9 mouse cellular contexts compared by ENCODE assay signal in the genomic region with DNA sequence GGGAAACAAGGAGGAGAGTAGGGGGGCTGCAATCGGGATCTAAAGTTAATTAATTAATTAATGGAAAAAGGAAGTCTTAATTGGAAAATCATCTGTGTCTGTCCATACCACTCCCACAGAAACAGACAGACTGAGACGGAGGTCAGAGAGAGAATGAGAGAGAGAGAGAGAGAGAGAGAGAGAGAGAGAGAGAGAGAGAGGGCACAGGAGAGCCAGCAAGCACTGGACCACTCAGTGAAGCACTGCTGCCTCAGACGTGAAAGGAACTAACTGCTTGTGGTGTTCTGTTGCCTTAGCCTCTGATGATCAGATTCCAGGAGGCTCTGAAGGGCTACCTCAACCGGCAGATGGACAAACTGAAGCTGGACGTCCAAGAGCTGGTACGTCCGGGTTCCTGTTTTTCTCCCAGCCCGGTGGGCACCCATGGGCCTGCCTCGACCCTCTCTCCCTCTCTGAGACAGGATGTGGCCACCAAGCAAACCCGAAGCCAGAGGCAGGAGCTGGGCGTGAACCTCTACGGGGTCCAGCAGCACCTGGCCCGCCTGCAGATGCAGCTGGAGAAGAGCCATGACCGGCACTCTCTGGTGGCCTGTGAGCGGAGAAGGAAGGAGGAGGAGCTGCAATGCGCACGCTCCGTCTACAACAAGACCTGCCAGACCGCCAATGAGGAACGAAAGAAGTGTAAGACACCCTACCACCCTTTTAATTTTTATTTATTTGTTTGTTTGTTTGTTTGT. TPM values are rescaled to one million over a fixed set of nuclear protein-coding genes. Genes with fewer than 3 reads are reported as not detected.
DNase-seq lines count a peak whose midpoint lies in the region; ATAC-seq and TF ChIP-seq lines count a peak whose summit lies in the region.
"Had no signal": no experiment of that assay in that cellular context is flagged by ENCODE, and none has a peak within 500 bp of the region (broad histone marks: within the 10 kb centered on the region; RNA-seq: fewer than 3 reads in every experiment).

No protein-coding gene starts in this region.

- no peak for TF ChIP-seq CTCF in brain, embryonic 14.5 days (IDR thresholded peaks at IDR 0.05; ENCODE audit: borderline replicate concordance, extremely low read depth, insufficient read depth, insufficient read length)
- no peak for TF ChIP-seq CTCF in liver, adult 2 months (IDR thresholded peaks at IDR 0.05; ENCODE audit: low read depth, low read length)

- no peak overlapping the region for H3K27ac ChIP-seq in liver, adult 2 months (replicated peaks; ENCODE audit: insufficient read depth, low read depth, low read length)

- no peak for ATAC-seq in erythroblast, adult 5-6 weeks (replicated peaks; ENCODE audit: low FRiP score, poor library complexity, severe bottlenecking)

- WGBS in liver, adult 2 months = 27% methylated on average over 20 of the region's 20 CpGs

- H3K9ac ChIP-seq in liver, adult 2 months (ENCODE audit: low read depth, low read length) = peak overlapping the region; percentile 11; the same call in 1 of the 2 replicates

- intact Hi-C loops in heart, postnatal 14 days (cut with DNase I) = loop anchor here (5.0 kb wide), 1 partner anchor 35 kb away; no protein-coding TSS in a partner anchor

- no peak for TF ChIP-seq POLR2A in brain, embryonic 14.5 days (IDR thresholded peaks at IDR 0.05; ENCODE audit: borderline replicate concordance, extremely low read depth, insufficient read depth, insufficient read length, poor library complexity, severe bottlenecking)
- TF ChIP-seq POLR2A in liver, adult 2 months (IDR thresholded peaks at IDR 0.05; ENCODE audit: extremely low read depth, insufficient read depth, low read length) = no peak

- H3K4me3 ChIP-seq in erythroblast, embryonic 14.5 days (replicated peaks) = peak overlapping the region; percentile 4
- H3K4me3 ChIP-seq in liver, adult 2 months (ENCODE audit: insufficient read depth, low read depth, low read length) = peak overlapping the region; percentile 47

- H3K4me1 ChIP-seq in erythroblast, embryonic 14.5 days (ENCODE audit: control insufficient read depth) = peaks cover 12% of the 10 kb centered on the region
- H3K4me1 ChIP-seq in liver, adult 2 months (ENCODE audit: control insufficient read depth, insufficient read depth, low read length) = no peaks in the 10 kb centered on the region

- peaks cover 4% of the 10 kb centered on the region; the same call in 1 of the 2 replicates for H3K27me3 ChIP-seq in erythroblast, embryonic 14.5 days (ENCODE audit: control insufficient read depth)
- no peaks in the 10 kb centered on the region for H3K27me3 ChIP-seq in liver, adult 2 months (ENCODE audit: control insufficient read depth, insufficient read depth, low read length)

- H3K36me3 ChIP-seq in erythroblast, embryonic 14.5 days (ENCODE audit: control insufficient read depth) = no peaks in the 10 kb centered on the region
- no peaks in the 10 kb centered on the region for H3K36me3 ChIP-seq in liver, adult 2 months (ENCODE audit: control insufficient read depth, insufficient read depth, low read length)
- H3K36me3 ChIP-seq: G1E had no signal

- peak; percentile 71 for DNase-seq in brain, embryonic 14.5 days (ENCODE audit: low read depth)
- DNase-seq in heart, postnatal 14 days = peak; percentile 32 to 42
- DNase-seq in liver, adult 2 months (ENCODE audit: extremely low read depth, low read depth, low spot score) = no peak
- peak; percentile 71 for DNase-seq in naive thymus-derived CD4-positive, alpha-beta T cell, adult 2 months (ENCODE audit: low read depth)
- no peak for DNase-seq in urinary bladder, postnatal 25 days (ENCODE audit: low spot score)
- DNase-seq in cerebellum, adult 8-10 months = no peak

- H3K9me3 ChIP-seq in erythroblast, embryonic 14.5 days (ENCODE audit: control insufficient read depth, low read length) = no peaks in the 10 kb centered on the region; the same call in 1 of the 2 replicates

- no peaks in the 10 kb centered on the region for H3K79me2 ChIP-seq in liver, adult 2 months (ENCODE audit: control insufficient read depth, insufficient read depth, low read length)

RNA-seq across cellular contexts. Expression of a gene that starts 9.4 kb away (rescaled TPM):
- polyA plus RNA-seq in erythroblast, embryonic 14.5 days (2012) = 0.07 TPM in 1 of 2 replicates, not detected in the other
- total RNA-seq in erythroblast, adult 5-6 weeks (2015; ENCODE audit: low replicate concordance) = not detected in 2 replicates
- 0.56 and 1.5 TPM in 2 replicates for total RNA-seq in erythroblast, adult 5-6 weeks (2017; ENCODE audit: low replicate concordance)
- polyA plus RNA-seq in brain, embryonic 14.5 days (2012; rRNA removed) = 11.0 and 17.0 TPM in 2 replicates
- total RNA-seq in heart, postnatal 14 days (2021) = under 1 TPM; 0.15 to 0.31 TPM
- total RNA-seq in liver, adult 2 months (2014; rRNA removed) = 0.07 and 0.09 TPM in 2 replicates
- 0.04 TPM in 1 of 2 replicates, not detected in the other for polyA plus RNA-seq in liver, adult 2 months (2012; rRNA removed)
- polyA plus RNA-seq: G1E had no signal

RNA-seq across cellular contexts. Expression of a gene that starts 9.4 kb away (rescaled TPM):
- 0.01 TPM in 2 replicates for polyA plus RNA-seq in erythroblast, embryonic 14.5 days (2012)
- total RNA-seq in erythroblast, adult 5-6 weeks (2015; ENCODE audit: low replicate concordance) = 0.38 TPM in 1 of 2 replicates, not detected in the other
- total RNA-seq in erythroblast, adult 5-6 weeks (2017; ENCODE audit: low replicate concordance) = 0.09 and 0.42 TPM in 2 replicates
- 69.8 and 99.3 TPM in 2 replicates for polyA plus RNA-seq in brain, embryonic 14.5 days (2012; rRNA removed)
- 10 to 100 TPM; 68.5 to 68.7 TPM for total RNA-seq in heart, postnatal 14 days (2021)
- 4.6 and 5.5 TPM in 2 replicates for total RNA-seq in liver, adult 2 months (2014; rRNA removed)
- polyA plus RNA-seq in liver, adult 2 months (2012; rRNA removed) = 8.5 and 9.5 TPM in 2 replicates
- polyA plus RNA-seq: G1E had no signal

RNA-seq across cellular contexts. Expression of a gene that starts 30.0 kb away (rescaled TPM):
- polyA plus RNA-seq in erythroblast, embryonic 14.5 days (2012) = 1.2 and 1.5 TPM in 2 replicates
- total RNA-seq in erythroblast, adult 5-6 weeks (2015; ENCODE audit: low replicate concordance) = 4.6 and 10.6 TPM in 2 replicates
- total RNA-seq in erythroblast, adult 5-6 weeks (2017; ENCODE audit: low replicate concordance) = 5.5 and 7.1 TPM in 2 replicates
- polyA plus RNA-seq in brain, embryonic 14.5 days (2012; rRNA removed) = 93.3 and 102 TPM in 2 replicates
- total RNA-seq in heart, postnatal 14 days (2021) = 10 to 100 TPM; 53.1 to 56.0 TPM
- 22.4 and 49.3 TPM in 2 replicates for total RNA-seq in liver, adult 2 months (2014; rRNA removed)
- polyA plus RNA-seq in liver, adult 2 months (2012; rRNA removed) = 108 and 119 TPM in 2 replicates

Comparison
In these comparisons a context has a peak if more than half of its experiments do, and no peak if none do; other contexts are left out.
1. DNase-seq: peak in brain, embryonic 14.5 days (single experiment), heart, postnatal 14 days (2 of 2) and naive thymus-derived CD4-positive, alpha-beta T cell, adult 2 months (single experiment); none in liver, adult 2 months (single experiment), urinary bladder, postnatal 25 days (single experiment) and cerebellum, adult 8-10 months (single experiment).
2. RNA of a gene that starts 9.4 kb away (total RNA-seq): 68.5 to 68.7 TPM in heart, postnatal 14 days; 4.6 to 5.5 TPM in liver, adult 2 months and 0.09 to 0.42 TPM in erythroblast, adult 5-6 weeks; every median in the first group is over 10 times any median in the second.